Mouse (Mus musculus) thymus, postnatal 14 days (tissue): ENCODE data around the gene Sec1.
A peak's percentile ranks its signal among the peaks of the same experiment; 100 is the strongest.
"Not testable (repeated sequence)": the region's sequence is repeated elsewhere in the genome, so short reads cannot be mapped to it uniquely, and the experiment has no call there.

Experiments used
- DNase-seq: peaks from one replicate; pipeline ENCODE4 v3.0.0; 2021

Sec1 gene

DNA sequence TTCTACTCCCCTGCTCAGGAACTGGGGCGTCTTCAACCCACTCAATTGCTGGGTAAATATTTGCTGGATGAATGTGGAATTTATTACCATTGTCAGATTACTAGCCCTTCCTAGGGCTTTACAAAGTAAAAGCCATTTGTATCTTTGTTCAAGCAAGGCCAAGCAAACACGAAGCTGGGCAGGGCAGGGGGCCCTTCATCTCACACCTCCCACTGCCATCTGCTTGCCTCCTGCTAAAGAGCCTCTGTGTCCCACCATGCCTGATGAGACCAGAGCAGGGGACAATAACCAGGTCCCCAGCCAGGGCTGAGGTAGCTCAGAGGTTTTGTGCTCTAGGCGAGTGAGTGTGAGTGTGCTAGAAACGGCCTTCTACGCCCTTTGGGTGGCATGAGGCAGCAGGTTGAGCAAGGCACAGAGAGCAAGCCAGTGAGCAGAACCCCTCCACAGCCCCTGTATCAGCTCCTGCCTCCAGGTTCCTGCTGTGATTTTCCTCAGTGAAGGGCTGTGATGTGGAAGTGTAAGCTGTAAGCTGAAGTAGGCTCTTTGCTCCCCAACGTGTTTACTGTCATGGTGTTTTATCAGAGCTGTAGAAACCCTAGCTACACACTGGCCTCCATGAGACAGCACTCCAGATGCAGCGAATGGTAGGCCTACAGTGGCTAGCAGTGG lies 16.4 kb downstream of the Sec1 start:
- DNase-seq: no peak

DNA sequence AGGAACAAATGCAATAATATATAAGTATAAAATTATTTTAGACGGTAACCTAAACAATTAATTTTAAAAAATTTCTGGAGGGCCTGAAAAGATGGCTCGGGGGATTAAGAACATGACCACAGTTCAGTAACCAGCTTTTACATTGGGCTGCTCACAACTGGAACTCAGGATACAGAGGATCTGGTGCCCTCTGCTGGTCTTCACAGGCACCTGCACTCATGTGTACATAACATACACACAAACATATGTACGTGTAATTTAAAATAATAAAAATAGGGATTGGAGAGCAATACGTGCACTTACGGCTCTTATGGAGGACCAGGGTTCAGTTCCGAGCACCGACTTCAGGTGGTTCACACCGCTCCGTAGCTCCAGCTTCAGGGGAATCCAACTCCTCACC lies 25.3 kb downstream of the Sec1 start:
- DNase-seq: no peak

DNA sequence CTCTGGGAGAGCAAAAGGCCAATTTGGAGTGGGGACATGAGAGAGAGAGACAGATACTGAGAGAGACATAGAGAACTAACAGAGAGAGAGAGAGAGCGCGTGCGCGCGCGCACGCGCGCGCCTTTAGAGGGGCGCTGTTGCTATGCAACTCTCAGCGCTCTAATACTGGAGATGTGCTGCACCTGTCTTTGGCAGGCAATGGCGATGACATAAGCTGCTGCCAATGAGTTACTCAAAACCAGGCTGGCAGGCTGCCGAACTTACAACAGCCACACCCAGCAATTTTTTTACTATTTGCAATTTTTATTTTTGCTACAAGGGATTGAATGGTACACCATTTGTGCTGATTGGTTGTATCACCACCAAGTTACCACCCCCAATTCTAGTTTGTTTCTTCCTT lies 26.4 kb downstream of the Sec1 start:
- DNase-seq: no peak

DNA sequence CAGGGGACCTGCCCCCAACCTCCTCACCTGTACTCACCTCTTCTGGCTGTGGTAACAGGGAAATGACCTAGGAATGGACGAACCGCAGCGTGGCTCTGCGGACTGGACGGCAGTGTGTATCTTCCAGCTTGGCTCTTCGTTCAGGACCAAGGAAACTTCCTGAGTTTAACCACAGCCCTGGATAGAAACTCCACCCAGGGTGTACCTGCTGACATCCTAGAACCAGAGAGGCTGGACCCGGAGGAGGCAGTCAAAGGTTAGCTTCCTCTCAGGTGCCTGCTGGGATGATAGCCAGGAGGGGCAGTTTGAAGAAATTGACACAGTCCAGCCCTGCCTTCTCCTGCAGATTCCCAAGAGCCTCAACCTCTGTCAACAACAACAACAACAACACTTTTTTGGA lies 28.0 kb downstream of the Sec1 start, which contains the start of gene Fut2:
Gene Fut2, minus strand, starts transcription at position 234 of the 400 bp plus-strand sequence.
- DNase-seq: no peak

DNA sequence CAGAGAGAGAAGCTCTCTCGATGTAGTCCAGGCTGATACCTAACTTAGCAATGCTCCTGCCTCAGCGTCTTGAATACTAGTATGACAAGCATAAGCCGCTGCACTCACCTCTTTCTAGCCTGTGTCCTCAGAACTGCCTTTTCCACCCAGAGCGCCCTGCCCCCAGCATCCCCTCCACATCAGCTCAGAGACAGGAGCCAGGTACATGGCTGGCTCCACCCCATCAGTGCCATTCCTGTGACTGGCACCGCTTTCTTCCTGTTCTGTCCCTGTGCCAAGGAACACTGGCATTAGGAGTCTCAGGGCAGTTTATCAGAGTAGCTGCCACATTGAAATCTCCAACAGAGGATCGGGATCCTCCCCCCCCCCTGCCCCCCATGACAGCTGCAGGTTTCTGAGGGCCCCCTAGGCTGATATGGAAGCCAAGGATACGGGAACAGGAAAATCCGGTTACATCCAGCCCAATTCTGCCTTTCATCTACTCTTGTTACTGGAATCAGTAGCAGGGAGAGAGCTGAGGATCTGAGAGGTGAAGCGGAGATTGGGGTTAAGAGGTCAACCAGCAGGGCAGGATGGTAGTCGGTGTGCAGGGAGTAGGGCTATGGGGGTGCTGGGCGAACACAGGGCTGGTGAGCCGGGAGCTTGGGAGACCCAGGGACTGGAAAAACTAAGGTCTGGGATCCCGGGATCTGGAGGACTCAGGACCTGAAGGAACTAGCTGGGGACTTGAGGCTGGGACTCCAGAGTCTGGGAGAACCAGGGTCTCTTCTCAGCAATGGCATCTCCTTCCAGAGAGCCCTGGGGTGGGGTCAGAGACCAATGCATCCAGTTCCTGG lies 28.7 kb downstream of the Sec1 start:
- no peak for DNase-seq

DNA sequence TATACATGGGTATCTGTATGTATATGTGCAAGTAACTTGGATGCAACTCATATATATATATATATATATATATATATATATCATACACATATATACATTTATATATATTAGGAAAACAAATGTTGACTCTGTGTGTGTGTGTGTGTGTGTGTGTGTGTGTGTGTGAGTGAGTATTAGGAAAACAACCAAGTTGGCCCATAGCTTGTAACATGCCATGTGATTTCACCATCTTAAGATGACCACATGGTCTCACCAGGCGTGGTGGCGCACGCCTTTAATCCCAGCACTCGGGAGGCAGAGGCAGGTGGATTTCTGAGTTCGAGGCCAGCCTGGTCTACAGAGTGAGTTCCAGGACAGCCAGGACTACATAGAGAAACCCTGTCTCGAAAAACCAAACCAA lies 32.5 kb downstream of the Sec1 start:
- not testable (repeated sequence) for DNase-seq

DNA sequence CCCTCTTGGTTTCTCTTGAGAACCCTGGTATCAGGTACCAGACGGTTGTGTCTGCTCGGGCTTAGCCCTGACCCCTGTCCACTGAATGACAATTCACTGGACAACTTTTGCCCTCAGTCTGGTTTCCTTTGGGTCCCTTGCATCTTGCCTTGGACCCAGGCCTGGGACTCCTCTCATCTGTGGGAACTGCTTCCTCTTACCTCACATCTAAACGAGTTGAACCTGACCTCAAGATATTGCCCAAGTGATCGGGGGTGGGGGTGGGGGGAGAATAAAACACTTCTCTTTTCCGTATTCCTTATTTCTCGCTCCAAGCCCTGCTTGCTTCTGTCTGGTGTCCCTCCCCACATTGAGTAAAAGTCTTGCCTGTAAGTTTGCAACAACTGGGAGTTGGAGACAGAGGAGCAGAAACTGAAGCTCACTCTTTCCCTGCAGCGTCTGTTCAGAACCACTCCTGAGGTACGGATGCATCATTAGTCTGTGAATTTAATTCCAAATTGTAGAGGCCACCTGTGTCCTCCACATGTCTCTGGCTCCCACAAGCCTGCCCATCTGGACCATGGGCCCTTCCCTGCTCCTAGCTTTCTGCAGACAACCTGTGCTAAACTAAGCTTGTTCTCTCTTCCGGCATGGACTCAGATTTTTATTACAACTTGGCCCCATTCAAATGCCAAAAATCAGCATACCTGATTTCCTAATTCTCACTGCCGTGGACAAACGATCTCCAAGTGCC lies 33.3 kb downstream of the Sec1 start:
- no peak for DNase-seq

DNA sequence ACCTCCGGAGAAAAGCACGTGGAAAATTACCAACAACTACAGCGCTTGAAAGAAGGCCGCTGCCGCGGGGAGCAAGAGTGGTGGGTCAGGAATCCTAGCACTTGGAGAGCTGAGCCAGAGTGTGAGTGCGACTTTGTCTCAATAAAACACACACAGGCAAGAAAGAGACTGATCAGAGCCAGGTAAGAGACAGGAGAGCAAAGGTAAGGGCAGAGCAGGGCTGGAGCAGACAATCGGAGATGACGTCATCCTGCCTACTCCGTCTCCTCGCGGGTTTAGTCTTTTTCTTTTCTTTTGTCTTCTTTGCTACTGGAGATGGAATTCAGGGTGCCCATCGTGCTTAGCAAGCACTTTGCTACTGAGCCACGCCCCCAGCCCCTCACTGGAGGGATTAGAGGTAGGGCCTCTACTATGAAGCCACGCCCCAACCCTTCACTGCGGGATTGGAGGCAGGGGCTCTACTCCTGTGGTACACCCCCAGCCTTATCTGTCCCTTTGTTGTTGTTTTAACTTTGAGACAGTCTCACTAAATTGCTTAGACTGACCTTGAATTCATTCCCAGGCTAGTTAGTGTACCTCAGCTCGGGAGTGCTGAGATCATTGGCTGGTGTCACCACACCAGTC lies 39.7 kb downstream of the Sec1 start:
- DNase-seq: no peak

DNA sequence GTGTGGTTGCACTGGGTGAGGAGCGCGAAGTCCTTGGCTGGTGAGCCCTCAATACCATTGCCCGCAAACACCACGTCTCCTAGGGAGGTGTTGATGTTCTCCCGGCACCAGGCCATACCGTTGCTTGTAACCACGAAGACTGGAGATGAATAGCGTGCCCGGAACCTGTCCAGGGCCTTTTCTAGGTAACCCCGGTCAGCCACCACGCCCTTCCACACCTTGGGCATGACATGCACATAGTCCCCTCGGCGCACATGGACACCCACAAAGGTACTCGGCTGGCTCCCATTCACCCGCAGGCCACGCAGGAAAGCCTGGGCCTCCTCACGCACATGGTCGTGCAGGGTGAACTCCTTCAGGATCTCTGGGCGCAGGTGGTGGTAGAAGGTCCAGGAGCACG lies 43.7 kb downstream of the Sec1 start:
- not testable (repeated sequence) for DNase-seq

DNA sequence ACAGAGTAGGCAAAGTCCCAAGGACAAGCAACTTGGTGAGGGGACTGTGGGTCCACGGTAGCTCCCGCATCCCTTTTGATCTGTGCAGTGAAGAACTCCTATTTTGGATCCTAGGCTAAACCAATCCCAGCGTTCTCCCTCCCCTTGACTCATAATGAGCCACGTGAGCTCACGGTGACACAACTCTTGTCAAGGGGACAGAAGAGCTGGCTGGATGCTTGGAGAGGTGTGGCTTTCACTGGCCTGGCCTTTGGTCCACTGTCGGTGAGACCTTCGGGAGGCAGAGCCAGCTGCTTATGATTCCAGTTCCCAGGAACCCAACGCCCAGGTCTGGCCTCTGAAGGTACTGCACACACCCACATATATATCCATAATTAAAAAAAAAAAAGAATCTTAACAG lies 44.9 kb downstream of the Sec1 start:
- DNase-seq: no peak

DNA sequence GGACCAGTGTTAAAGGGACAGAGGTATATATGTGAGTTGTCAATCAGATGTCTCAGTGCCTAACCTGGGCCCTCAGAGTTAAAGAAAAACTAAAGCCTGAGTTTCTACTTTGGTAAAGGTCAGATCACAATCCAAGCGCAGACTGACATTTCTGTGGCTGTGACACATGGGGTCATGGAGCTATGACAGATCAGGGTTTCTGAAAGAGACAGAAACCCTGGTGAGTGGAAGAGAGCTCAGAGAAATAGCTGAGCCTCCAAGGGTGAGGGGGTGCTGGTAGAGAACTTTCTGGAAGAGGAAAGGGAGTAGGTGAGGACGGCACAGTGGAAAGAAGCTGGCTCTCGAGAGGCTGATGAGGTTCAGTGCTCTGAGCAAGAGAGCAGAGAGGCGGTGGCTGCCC lies 47.5 kb downstream of the Sec1 start:
- no peak for DNase-seq

DNA sequence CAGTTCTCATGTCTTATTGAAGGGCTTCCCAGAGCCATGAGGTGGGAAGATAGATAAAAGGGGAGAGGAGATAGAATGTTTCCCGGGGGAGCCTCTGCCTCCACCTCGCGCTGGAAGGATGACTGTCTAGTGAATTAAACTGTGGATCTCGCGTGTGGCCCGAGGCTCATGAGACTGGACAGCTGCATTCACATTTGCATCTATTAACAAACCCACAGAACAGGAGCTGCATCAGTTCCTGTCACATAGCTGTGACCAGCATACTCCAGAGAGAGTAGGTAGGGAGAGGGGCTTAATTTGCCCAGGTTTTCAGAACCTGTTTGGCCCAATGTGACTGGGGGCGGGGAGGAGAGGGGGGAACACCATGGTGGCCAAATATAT lies 48.6 kb downstream of the Sec1 start:
- DNase-seq: no peak

DNA sequence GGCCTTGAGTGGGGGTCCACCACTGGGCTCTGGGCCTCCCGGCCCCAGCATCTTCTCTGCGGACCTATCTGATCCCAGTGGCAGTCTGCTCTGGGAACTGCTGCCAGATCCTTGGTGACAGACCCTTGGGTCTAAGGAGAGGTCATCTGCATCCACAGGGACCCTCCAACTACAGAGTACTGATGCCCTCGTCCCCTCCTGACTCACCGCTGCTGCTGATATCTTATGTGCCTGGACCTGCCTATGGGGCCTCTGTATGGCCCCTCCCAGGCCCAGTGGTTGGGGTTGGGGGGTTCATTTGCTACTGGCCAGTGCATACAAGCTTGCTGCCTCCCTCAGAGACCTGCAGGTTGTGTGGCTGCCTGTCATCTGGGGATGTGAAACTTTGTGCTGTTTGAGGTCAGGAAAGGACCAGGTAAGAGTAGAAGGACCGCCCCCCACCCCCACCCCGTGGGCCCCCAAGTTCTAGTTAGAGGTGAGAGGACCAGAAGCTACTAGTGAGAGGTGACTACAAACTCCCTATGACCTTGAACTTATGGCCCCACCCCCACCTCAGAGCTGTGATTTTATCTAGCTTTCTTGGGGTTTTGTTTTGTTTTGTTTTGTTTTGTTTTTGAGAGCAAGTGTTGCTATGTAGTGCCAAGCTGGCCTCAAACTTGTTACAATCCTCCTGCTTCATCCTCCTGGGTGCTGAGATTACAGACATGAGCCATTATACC lies 49.2 kb downstream of the Sec1 start:
- DNase-seq: no peak

DNA sequence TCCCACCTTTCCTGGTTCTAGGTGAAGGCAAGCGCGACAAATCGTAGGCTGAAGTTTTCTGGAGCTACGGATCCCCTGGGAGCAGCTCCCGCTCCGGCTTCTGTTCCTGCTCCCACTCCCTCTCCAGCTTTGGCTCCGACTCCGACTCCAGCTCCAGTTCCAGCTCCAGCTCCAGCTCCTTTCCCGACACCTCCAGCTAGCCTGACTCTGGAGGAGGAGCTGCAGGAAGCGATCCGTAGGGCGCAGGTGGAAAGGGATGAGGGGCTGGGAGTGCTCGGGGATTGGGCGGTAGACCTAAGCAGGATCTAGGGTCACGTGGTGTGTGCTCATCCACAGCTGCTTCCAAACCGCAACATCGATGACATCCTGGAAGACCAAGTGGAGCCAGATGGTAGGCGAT lies 50.0 kb downstream of the Sec1 start:
- DNase-seq: no peak

DNA sequence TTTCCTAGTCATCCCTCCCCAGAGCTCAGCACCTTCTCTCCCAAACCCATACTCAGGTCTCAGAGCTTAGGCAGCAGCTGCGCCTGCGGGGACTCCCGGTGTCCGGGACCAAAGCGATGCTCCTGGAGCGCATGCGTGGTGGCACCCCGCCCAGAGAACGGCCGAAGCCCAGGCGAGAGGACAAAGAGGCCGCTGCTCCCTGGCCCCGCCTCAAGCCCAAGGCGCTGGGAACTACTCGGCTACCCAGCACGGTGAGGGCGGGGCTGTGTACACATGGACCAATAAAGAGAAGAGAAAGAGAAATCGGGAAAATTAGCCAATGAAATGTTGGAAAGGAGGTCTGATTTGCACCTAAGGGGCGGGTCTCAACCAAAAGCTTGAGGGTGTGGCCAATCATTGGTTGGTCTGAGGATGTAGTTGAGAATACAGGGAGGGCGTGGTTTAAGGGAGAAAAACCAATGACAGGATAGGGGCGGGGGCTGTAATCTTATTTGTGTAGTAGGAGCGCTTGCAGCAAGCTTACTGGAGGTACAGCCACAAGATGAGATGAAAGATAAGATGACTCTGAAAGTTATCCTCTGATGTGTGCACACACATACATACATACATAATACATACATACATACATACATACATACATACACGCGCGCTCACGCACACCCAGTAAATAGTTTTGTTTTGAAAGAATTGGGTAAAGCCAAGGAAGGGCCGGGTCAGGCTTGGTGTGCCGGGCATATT lies 50.6 kb downstream of the Sec1 start:
- DNase-seq: peak; percentile 86

DNA sequence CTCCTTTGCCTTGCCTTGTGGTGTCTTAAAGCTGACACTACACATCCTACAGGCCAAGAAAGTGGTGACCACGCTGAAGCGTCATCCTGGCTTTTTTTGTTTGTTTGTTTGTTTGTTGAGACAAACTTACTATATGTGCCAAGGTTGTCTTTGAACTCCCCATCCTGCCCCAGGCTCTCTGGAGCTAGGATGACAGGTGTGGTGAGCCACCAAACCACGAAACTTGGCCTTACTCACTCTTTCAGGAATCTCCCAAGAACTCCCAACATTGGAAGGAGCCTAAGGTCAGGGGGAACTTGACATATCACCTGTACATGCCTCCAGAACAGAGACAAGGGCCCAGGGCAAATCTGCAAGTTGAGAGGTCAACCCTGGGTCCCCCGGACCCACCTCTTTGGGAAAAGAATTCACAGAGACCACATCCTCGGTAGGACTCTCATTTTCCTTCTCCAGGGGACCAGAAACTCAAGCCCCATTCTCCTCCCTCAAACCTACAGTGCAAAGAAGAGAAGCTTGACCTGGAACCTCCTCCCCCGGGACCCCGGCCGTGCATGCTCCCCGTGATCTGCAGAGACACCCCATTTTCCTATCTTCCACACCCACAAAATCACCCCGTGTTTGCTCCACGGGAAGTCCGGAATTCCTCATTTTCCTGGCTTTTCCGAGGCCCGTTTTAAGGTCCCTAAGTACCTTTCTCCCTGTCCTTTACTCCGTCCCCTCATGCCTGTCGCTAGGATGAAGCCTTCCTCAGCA lies 51.5 kb downstream of the Sec1 start:
- no peak for DNase-seq

DNA sequence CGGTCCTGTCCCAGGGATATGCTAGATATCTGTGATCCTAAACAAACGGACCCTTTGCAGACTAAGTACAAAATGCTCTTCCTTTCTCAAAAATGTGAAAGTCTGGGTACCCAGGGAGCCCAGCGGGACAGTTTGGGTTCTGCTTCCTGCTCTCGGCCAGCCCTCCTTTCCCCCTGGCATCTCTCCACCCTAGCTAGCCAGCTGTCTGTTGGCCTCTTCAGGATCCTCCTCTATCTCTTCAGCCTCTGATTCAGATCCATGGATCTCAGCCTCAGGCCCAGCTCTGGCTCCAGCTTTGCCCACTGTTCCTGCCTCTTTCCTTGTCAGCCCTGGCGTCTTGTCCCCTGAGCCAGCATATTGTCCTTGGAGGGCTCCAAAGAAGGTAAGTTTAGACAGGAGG lies 52.1 kb downstream of the Sec1 start:
- DNase-seq: no peak

DNA sequence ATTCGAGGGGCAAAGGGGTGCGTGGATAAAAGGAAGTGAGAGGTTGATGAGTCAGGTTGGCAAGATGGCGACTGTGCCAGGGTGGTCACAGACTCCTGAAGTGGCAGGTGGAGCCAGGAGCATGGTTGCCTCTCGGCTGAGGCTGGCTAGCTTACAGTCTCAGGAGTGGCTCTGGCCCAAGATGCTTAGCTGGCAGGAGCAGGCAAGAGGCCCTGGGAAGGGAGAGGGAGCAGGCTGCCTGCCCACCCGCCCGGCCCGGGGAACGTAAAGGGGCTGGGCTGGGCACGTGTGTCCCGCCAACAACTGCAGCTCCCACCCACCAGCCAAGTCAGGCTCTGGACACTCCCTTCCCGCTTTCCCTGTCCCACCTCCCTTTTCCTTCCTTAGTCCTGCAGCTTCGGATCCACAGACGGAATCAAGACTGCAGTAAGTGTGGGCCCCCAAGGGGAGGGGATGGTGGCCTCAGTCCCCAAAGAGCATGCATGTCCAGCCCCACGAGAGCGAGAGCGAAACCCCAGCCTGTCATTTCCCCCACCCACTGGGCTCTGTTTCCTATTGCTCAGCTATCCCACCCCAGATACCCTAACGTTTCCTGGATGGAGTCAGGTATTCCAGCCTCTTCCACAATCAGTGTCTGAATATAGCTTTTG lies 52.7 kb downstream of the Sec1 start:
- no peak for DNase-seq

DNA sequence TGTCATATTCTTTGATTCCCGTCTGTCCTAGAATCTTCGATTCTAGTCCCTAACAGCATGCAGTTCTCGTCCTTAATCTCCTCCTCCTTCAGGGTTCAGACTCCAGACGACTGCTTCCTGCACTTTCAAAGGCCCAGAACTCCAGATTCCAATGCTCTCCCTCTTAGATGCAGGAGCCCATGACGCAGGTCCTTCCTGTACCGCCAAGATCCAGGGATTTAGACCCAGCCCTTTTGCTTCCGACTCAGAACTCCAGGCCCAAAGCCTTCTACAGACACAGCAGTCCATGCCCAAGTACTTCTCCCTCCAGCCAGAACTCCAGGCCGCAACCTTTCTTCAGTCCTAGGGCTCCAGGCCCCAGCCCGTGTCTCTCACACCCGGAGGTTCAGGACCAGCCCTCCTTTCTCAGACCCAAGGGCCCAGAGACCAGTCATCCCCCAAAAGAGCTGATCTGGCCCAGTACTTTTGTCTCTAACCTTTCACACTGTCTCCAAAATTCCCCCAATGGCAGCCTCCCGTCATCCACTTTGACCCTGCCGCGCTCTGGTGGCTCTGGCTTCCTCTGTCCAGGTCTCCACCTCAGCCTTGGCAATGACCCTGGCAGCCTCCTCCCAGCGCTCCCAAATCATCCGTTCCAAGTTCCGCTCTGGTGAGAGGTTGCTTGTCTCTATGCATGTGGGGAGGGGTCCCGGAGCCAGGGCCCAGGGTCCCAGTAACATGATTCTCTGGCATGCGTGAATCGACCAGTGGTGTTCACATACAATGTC lies 53.8 kb downstream of the Sec1 start:
- DNase-seq: no peak

DNA sequence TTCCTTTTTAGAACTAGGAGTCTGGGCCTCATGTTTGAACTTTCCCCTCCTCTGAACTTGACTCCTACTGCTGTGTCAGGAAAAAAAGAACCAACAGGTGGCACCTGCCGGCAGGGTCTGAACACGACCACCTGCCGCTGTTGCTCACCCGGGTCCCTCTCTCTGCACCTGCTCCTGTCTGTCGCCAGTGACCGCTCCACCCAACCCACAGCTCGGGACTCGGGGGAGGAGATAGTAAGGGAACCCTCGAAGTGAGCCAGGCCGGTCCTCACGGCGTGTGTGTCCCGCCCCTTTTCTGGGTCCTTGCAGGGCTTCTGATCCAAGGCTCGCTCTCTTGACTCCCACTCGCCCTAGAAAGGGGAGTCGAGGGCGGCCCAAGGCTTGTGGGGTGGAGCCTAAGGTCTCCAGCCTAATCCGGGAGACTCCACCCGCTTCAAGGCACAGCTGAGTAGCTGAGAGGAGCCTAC lies 54.6 kb downstream of the Sec1 start, which contains the start of gene Mamstr:
Gene Mamstr, plus strand, starts transcription at position 417 of the 467 bp plus-strand sequence.
- no peak for DNase-seq
